Mouse (Mus musculus) right cerebral cortex, postnatal 36 days (tissue): ENCODE measurements around the gene Pdk2.

Experiments
- DNase-seq, 2 experiments: peaks; one replicate each; pipeline ENCODE4 v3.0.0; 2022; ENCODE audit warnings: low spot score in 2 of 2, mixed read lengths in 1 of 2

Pdk2 gene

DNA sequence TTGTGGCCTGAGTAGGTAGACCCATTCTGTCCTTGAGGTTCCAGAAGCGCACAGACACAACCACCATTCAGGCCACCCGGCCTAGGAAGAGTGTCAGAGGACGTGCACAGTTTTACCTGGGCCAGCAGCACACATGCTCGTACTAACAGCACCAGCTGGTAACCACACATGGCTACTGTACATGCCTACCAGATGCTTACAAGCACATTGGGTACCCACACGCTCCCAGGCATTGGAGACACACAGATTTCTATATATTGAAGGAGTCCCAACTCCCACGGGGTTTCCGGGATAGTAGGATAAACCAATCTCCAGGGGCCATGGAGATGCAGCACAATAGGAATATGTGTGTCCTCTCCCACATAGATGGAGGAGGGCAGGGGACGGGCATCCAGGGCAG is 38.4 kb downstream of the Pdk2 start:
- peak in 1 of 2 experiments; percentile 52 for DNase-seq

DNA sequence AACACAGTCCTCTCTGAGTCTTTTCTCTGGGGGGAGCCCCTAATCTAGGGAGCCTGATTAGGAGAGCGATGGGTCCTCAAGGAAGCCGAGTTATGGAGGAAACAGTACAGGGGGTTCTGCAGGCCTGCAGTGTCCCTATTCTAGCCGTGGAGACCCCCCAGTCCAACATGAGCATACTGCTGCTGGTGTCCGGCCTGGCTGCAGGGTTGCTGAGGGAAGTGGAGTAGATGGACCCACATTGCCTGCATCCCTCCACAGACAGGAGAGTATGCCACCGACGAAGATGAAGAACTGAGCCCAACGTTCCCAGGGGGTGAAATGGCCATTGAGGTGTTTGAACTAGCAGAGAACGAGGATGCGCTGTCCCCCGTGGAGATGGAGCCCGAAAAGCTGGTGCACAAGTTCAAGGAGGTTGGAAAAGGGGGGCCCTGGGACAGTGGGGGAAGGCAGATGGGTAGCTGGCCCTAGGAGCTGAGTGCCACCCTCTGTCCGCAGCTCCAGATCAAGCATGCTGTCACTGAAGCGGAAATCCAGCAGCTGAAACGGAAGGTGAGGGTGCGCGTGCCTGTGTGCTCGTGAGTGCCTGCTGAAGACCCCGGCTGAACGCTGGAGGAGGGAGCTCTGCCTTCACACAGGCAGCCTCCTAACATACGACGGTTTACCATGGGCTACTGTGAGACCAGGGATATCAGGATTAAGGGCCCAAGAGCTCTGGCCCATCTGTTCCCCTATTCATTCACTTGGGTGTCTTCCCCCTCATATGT is 39.4 kb downstream of the Pdk2 start:
- DNase-seq, result no peak

DNA sequence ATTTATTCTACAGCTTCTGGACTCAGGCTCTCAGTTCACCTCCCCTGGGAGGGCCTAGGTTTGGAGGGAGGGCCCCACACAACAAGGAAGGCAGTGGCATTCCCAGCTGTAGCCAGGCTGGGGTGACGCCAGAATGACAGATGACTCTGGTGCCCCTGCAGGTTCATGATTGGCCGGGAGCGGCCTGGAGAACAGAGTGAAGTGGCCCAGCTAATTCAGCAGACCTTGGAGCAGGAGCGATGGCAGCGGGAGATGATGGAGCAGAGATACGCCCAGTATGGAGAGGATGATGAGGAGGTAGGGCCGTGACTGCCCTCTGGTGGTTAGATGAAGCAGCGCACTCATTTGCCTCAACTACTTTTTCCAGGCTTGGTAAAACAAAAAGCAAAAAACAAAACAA is 40.1 kb downstream of the Pdk2 start:
- no peak for DNase-seq

GRCm38 (mm10) chr11:95000548-95000947 is 40.6 kb downstream of the Pdk2 start:
- no peak for DNase-seq

DNA sequence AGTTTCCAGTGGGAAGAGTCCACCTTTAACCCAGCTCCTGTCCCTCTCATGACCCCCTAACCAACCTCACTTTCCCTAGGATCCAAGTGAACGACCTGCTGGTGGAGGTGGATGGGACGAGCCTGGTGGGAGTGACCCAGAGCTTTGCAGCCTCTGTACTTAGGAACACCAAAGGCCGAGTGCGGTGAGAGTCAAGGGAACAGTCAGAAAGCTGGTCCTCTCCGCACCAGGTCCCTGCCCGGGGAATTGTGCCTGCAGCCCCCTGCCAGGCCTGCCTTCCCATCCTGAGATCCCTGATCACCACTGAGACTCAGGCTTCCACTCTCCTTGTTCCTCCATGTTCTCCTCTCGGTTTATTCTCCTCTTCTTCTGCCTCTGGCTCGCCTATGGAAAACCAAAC is 41.0 kb downstream of the Pdk2 start:
- no peak for DNase-seq

GRCm38 (mm10) chr11:94998041-94998531 is 43.1 kb downstream of the Pdk2 start:
- DNase-seq, result peak; percentile 70 to 71

DNA sequence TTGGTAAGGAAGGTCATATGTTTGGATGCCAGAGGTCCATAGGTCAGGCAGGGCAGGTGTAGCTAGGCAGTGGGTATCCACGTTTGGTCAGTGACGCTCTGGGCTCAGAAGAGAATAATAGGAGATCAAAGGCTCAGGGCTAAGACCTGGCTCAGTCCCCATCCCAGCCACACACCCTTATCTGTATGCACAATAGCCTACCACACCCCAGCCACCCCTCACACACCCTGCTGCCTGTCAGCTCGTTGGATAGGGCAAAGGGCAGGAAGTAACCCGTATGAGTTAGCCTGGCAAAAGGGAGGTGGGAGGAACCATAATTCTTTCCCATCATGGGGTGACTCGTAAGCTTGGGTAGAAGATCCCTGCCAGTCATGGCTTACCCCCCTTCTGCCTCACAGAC is 43.6 kb downstream of the Pdk2 start:
- no peak for DNase-seq

DNA sequence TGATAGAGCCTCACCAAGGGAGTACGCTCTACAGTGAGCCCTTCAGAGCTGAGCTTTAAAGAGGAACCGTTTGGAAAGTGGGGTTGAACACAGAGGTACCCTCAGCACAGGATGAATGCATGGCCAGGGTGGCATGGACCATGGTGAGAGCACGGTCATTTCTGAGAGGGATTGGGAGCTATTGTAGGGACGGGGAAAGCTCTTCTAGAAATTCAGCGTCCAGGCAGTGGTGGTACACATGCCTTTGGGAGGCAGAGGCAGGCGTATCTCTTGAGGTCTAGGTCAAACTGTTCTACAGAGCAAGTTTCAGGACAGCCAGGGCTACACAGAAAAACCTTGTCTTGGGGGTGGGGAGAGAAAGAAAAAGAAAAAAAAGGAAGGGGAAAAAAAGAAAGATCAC is 44.2 kb downstream of the Pdk2 start:
- no peak for DNase-seq

- DNase-seq, result no peak
These were observed 45.1 kb downstream of the Pdk2 start for GRCm38 (mm10) chr11:94996101-94996500.

- no peak for DNase-seq
These were observed 46.0 kb downstream of the Pdk2 start for GRCm38 (mm10) chr11:94994947-94995772.

GRCm38 (mm10) chr11:94994208-94994814 is 46.8 kb downstream of the Pdk2 start:
- DNase-seq, result no peak

DNA sequence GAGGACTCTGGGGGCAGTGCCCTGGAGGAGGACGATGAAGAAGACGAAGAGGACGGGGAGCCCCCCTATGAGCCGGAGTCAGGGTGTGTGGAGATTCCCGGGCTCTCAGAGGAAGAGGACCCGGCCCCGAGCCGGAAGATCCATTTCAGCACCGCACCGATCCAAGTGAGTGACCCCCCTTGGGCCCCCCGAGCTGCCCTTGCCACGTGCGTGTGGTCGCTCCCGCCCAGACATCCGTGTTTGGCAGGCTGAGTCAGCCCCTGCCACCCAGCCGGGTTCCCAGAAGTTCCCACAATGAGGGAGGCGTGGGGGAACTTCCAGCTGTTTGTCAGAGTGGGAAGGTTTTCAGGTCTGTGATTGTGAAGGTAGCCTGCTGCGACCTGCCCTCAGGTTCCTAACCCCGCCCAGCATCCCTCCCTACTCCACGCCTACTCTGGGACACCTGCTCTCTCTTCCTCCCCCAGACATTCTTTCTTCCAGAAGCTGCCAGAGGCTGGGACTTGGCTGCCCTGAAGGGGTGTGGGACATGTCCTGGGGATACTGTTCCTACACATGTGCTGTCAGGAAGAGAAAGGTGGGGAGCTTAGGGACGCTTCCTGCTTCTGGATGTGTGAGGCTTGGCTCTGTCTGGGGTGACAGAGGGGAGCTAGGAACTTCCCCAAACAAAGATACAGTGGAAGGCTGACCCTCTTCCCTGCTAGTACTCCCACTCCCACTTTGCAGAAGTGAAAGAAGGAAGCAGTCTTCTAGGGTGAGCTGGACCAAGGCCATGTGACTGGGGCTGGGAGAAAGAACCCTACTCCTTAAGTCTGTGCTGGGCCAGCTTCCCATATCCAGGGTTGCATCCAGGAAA is 48.2 kb downstream of the Pdk2 start:
- DNase-seq, result no peak

- DNase-seq, result no peak
These were observed 48.7 kb downstream of the Pdk2 start for GRCm38 (mm10) chr11:94992480-94992753.

DNA sequence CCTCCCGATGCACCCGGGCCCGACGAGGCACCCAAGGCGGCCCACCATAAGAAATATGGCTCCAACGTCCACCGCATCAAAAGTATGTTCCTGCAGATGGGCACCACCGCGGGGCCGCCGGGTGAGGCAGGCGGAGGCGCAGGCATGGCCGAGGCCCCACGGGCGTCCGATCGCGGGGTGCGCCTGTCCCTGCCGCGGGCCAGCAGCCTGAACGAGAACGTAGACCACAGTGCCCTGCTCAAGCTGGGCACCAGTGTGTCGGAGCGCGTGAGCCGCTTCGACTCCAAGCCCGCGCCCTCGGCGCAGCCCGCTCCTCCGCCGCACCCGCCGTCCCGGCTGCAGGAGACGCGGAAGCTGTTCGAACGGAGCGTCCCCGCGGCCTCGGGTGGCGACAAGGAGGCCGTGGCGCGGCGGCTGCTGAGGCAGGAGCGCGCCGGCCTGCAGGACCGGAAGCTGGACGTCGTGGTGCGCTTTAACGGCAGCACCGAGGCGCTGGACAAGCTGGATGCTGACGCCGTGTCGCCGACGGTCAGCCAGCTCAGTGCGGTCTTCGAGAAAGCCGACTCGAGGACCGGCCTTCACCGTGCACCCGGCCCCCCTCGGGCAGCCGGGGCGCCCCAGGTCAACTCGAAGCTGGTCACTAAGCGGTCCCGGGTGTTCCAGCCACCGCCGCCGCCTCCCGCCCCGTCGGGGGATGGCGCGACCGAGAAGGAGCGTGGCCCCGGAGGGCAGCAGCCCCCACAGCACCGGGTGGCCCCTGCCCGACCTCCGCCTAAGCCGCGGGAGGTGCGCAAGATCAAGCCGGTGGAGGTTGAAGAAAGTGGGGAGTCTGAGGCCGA is 49.3 kb downstream of the Pdk2 start:
- DNase-seq, result no peak

- DNase-seq, result peak; percentile 88
These were observed 50.2 kb downstream of the Pdk2 start, which contains the start of gene Ppp1r9b for GRCm38 (mm10) chr11:94990749-94991577. Gene Ppp1r9b (plus strand): TSS chr11:94991035.

- DNase-seq, result no peak
These were observed 50.9 kb downstream of the Pdk2 start for GRCm38 (mm10) chr11:94990102-94990748.

DNA sequence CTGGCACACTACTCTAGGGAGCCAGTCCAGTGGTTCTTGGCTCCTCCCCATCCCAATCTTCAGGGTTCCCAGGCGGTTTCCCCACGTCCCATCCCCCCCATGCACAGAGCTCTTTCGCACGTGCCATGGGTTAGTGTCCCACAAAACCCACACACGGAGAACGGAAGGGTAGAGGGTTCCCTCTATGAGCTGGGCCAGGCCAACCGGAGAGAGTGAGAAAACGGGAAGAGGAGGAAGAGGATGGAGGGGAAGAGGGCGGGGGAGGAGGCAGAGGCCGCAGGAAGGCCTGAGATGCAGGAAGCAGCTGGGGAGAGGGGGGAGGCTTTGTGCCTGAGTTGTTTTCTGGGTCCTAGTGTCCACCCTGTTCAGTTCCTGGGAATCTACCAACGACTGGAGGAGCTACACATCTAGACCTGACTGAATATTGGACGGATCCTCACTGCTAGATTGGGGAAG is 51.6 kb downstream of the Pdk2 start:
- peak; percentile 82 to 88 for DNase-seq

DNA sequence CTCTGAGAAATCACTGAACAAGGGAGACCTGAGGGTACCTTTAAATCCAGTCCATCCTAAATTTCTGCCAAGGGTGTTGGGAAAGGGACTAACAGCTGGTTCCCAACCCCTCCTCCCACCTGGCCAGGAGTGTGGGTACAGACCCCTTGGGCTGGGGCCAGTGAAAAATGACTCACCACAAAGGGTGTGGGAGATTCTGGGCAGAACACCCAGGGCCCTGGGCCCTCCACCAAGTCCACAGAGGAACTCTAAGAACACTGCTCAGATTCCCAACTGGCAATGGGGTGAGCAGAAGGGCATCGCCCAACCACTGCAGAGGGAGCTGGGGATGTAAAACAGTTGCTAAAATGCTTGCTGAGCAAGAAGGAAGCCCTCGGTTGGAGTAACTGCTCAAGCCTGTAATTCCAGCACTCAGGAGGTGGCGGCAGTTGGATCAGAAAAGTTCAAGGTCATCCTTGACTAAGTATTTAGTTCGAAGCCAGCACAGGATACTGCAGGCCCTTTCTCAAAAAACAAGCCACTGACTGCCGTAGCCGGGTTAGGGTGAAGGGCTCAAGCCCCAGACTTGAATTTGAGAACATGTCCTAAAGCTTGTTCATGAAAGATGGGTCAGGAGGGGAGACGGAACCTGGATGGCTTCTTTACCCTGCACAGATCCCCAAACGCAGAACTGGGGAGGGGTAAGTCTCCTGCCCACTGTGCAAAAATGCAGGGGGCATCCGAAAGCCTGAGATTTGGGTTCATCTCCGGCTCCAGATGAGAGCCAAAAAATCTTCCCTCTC is 52.2 kb downstream of the Pdk2 start:
- DNase-seq, result no peak
